Mouse (Mus musculus): ENCODE measurements around the gene Cd209b. TPM values are rescaled to one million over a fixed set of nuclear protein-coding genes. Genes with fewer than 3 reads are reported as not detected.

The Cd209b gene
- not detected in 2 replicates for polyA plus RNA-seq (2016; fragmentation: Nextera tagmentation; extraction: Ambion mirVana)

DNA sequence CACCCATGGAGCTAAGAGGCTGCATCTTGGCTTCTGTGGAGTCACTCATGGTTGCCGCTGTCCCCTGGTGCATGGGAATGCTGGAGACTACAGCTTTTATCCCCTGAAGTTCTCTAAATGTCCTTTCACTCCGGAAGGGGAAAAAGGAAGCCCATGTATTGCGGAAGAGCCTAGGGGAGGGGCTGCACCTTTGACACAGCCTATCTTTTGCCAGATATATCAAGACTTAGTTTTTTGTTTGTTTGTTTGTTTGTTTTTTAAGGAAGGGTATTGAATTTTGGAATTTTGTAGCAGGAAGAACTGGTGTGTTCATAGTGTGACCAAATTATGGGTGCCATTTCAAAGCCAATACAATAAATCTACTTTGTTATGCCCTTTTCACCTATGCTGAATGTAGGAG is at the start of gene Cd209b:
Cd209b (minus strand) TSS at position 101 of the 400 bp plus-strand sequence.
- H3K9me3 ChIP-seq = peaks cover 25% of the 10 kb centered on the region
- no peaks in the 10 kb centered on the region for H3K36me3 ChIP-seq (replicated peaks)
- 91% methylated on average over 3 of the region's 3 CpGs for WGBS
- H3K4me3 ChIP-seq (replicated peaks) = no peak within 1 kb of the TSS
- no peak within 1 kb of the TSS for H3K4me2 ChIP-seq
- no peak within 1 kb of the TSS for H3K9ac ChIP-seq
- H3K27me3 ChIP-seq = no peaks in the 10 kb centered on the region
- no peak for ATAC-seq (ENCODE audit: low FRiP score)
- no peaks in the 10 kb centered on the region for H3K4me1 ChIP-seq
- no peak within 1 kb of the TSS for H3K27ac ChIP-seq

DNA sequence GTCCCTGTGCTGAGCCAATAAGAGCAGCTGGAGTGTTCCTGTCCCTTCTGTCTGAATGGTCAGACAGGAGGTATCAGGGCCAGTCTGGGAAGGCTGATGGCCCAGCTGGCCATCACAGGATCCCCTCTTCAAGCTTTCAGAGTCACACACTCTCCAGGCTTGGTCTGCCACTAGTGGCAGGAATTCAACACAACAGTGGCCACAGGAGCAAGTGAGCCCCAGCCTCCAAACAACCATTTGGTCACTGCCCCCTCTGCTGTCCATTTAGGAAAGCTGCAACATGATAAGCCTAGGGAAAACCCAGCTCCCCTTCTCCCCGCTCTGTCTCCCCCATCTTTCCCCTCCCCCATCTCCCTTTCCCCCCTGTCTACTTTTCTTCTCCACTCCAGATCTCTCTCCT is 29.4 kb upstream of the Cd209b start:
- H3K4me2 ChIP-seq = no peak overlapping the region
- no peak overlapping the region for H3K27ac ChIP-seq
- no peak overlapping the region for H3K9ac ChIP-seq
- H3K4me3 ChIP-seq (replicated peaks) = no peak overlapping the region
- WGBS = 63% methylated on average over 1 of the region's 1 CpGs
- no peaks in the 10 kb centered on the region for H3K27me3 ChIP-seq
- no peak for ATAC-seq (ENCODE audit: low FRiP score)
- no peaks in the 10 kb centered on the region for H3K4me1 ChIP-seq
- no peaks in the 10 kb centered on the region for H3K36me3 ChIP-seq (replicated peaks)
- H3K9me3 ChIP-seq = peaks cover 40% of the 10 kb centered on the region

DNA sequence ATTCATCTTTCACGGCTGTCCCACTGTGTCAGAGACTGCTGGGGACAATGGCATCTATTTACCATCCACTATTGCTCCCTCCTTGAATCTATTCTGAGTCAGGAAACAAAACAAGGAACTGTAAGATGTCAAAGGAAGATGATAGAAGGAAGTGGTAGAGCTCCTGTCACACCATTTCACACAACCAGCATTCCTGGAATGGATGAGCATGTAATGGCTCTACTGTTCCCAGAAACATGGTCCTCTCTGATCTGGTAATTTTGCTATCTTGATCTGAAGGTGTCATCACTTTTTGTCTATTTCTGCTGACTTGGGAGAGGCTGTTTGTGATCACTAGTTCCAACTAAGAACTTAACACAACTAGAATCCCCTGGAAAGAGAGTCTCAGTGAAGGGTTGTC is 28.0 kb upstream of the Cd209b start, which contains the start of gene Cd209c:
Cd209c (minus strand) TSS at position 101 of the 400 bp plus-strand sequence.
- no peak within 1 kb of the TSS for H3K9ac ChIP-seq
- H3K9me3 ChIP-seq = peaks cover 36% of the 10 kb centered on the region
- H3K4me2 ChIP-seq = no peak within 1 kb of the TSS
- no peaks in the 10 kb centered on the region for H3K36me3 ChIP-seq (replicated peaks)
- no peak within 1 kb of the TSS for H3K4me3 ChIP-seq (replicated peaks)
- H3K27ac ChIP-seq = no peak within 1 kb of the TSS
- H3K4me1 ChIP-seq = no peaks in the 10 kb centered on the region
- no peaks in the 10 kb centered on the region for H3K27me3 ChIP-seq
- 97% methylated on average over 1 of the region's 1 CpGs for WGBS
- no peak for ATAC-seq (ENCODE audit: low FRiP score)

DNA sequence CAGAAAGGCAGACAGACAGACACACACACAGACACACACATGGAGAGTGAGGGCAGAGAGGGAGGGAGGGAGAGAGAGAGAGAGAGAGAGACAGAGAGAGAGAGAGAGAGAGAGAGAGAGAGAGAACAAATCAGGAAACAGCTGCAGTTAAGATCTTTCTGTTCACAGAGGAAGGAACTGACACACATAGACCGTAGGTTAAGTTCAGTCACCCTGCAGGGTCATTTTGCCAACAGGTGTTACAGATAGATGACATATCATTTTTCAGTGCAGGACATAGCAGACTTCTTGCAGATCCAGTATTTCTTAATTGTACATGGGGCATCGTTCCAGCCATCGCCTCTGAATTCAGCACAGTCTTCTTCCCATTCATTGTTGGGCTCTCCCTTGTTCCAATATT is 13.4 kb upstream of the Cd209b start:
- 88% methylated on average over 3 of the region's 3 CpGs for WGBS
- Histone ChIP-seq H3K9me3 (peaks cover 38% of the 10 kb centered on the region), H3K4me1 (no peaks in the 10 kb centered on the region)

DNA sequence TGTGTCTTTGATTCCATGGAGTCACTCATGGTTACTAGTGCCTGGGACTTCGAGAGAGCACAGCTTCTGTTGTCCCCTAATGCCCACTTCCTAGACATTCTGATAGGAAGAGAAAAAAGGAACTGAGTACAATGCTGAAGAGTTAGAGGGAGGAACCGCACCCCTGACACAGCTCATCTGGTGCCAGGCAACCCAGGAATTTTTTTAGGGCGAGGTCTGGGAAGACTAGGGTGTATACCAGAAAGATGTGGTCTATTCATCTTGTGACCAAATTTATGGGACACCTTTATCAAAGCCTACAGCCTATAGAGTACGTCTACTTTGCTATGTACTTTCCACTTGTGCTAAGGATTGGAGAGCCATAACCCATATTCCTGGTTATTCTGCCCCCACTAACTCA is 48.2 kb downstream of the Cd209b start, which contains the start of gene Cd209d:
Cd209d (minus strand) TSS at position 101 of the 400 bp plus-strand sequence.
- Histone ChIP-seq H3K27me3 (no peaks in the 10 kb centered on the region), H3K4me1 (no peaks in the 10 kb centered on the region), H3K27ac (no peak within 1 kb of the TSS), H3K36me3 (replicated peaks) (no peaks in the 10 kb centered on the region), H3K9me3 (peaks cover 37% of the 10 kb centered on the region), H3K4me2 (no peak within 1 kb of the TSS), H3K9ac (no peak within 1 kb of the TSS), H3K4me3 (replicated peaks) (no peak within 1 kb of the TSS)
- 76% methylated on average over 4 of the region's 4 CpGs for WGBS
- no peak for ATAC-seq (ENCODE audit: low FRiP score)

More for the DNA sequence above, 13.4 kb upstream of the Cd209b start:
- Histone ChIP-seq H3K36me3 (replicated peaks) (no peaks in the 10 kb centered on the region), H3K9ac (no peak overlapping the region), H3K27me3 (no peaks in the 10 kb centered on the region), H3K27ac (no peak overlapping the region), H3K4me3 (replicated peaks) (no peak overlapping the region), H3K4me2 (no peak overlapping the region)
- no peak for ATAC-seq (ENCODE audit: low FRiP score)

DNA sequence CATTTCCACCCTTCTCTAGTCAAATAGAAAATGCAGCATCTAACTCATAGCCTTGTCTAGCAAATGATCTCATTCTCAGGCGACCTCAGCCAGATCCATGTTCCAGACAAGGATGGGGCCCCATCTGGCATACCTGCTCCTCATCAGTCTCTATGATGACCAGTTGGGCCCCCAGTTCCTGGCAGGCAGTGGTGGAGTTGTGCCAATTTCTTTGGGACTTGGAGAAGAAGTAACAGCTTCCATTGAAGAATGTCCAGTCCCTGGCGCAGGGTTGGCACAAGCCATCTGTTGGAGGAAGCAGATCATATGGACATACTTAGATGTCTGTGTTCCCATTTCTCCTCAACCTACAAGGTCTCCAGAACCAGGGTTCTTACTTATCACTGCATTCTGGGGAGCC is 50.5 kb downstream of the Cd209b start:
- ATAC-seq (ENCODE audit: low FRiP score) = no peak
- Histone ChIP-seq H3K9me3 (peaks cover 39% of the 10 kb centered on the region), H3K4me2 (no peak overlapping the region), H3K27me3 (no peaks in the 10 kb centered on the region), H3K4me1 (no peaks in the 10 kb centered on the region), H3K4me3 (replicated peaks) (no peak overlapping the region), H3K27ac (no peak overlapping the region), H3K36me3 (replicated peaks) (no peaks in the 10 kb centered on the region), H3K9ac (no peak overlapping the region)
- 88% methylated on average over 2 of the region's 2 CpGs for WGBS

Other genes with a start within 250 kb of the Cd209b start
- gene Fcer2a, start 232.7 kb downstream of the Cd209b start, polyA plus RNA-seq (2016; fragmentation: Nextera tagmentation; extraction: Ambion mirVana) = 0.35 and 0.89 TPM in 2 replicates
- gene Clec4g, start 206.2 kb downstream of the Cd209b start, polyA plus RNA-seq (2016; fragmentation: Nextera tagmentation; extraction: Ambion mirVana) = not detected in 2 replicates
- not detected in 2 replicates for gene Cd209a, start 177.9 kb downstream of the Cd209b start, polyA plus RNA-seq (2016; fragmentation: Nextera tagmentation; extraction: Ambion mirVana)
- not detected in 2 replicates for gene Cd209e, start 72.5 kb downstream of the Cd209b start, polyA plus RNA-seq (2016; fragmentation: Nextera tagmentation; extraction: Ambion mirVana)
- gene Cd209d, start 48.3 kb downstream of the Cd209b start, polyA plus RNA-seq (2016; fragmentation: Nextera tagmentation; extraction: Ambion mirVana) = not detected in 2 replicates
- 0.36 and 0.41 TPM in 2 replicates for gene Cd209c, start 27.9 kb upstream of the Cd209b start, polyA plus RNA-seq (2016; fragmentation: Nextera tagmentation; extraction: Ambion mirVana)
- gene Cd209f, start 179.0 kb upstream of the Cd209b start, polyA plus RNA-seq (2016; fragmentation: Nextera tagmentation; extraction: Ambion mirVana) = not detected in 2 replicates
- gene Cd209g, start 207.3 kb upstream of the Cd209b start, polyA plus RNA-seq (2016; fragmentation: Nextera tagmentation; extraction: Ambion mirVana) = not detected in 2 replicates
- gene Evi5l, start 239.7 kb upstream of the Cd209b start, polyA plus RNA-seq (2016; fragmentation: Nextera tagmentation; extraction: Ambion mirVana) = 46.9 and 55.5 TPM in 2 replicates